Mouse (Mus musculus): ENCODE measurements around the gene D430019H16Rik. TPM values are rescaled to one million over a fixed set of nuclear protein-coding genes. Genes with fewer than 3 reads are reported as not detected.

The D430019H16Rik gene
- polyA plus RNA-seq, 1 experiment from 2014 or later = 2.7 TPM

Other genes with a start within 250 kb of the D430019H16Rik start
- gene Tcl1, start 231.1 kb upstream of the D430019H16Rik start, polyA plus RNA-seq (2016; fragmentation: Nextera tagmentation; extraction: Ambion mirVana) = not detected in 2 replicates
- 0.79 and 0.82 TPM in 2 replicates for gene Tunar, start 120.0 kb upstream of the D430019H16Rik start, polyA plus RNA-seq (2016; fragmentation: Nextera tagmentation; extraction: Ambion mirVana)
- 0.53 and 0.82 TPM in 2 replicates for gene Bdkrb2, start 109.4 kb downstream of the D430019H16Rik start, polyA plus RNA-seq (2016; fragmentation: Nextera tagmentation; extraction: Ambion mirVana)
- gene Bdkrb1, start 149.2 kb downstream of the D430019H16Rik start, polyA plus RNA-seq (2016; fragmentation: Nextera tagmentation; extraction: Ambion mirVana) = 0.11 and 0.15 TPM in 2 replicates
- gene Gskip, start 231.0 kb downstream of the D430019H16Rik start, polyA plus RNA-seq (2016; fragmentation: Nextera tagmentation; extraction: Ambion mirVana) = 37.0 and 39.3 TPM in 2 replicates
- 13.0 and 14.3 TPM in 2 replicates for gene Atg2b, start 231.4 kb downstream of the D430019H16Rik start, polyA plus RNA-seq (2016; fragmentation: Nextera tagmentation; extraction: Ambion mirVana)

Measured in embryonic facial prominence, embryonic 10.5 days (tissue).